Mouse (Mus musculus): ENCODE data around the gene Rpl34.

The Rpl34 gene

DNA sequence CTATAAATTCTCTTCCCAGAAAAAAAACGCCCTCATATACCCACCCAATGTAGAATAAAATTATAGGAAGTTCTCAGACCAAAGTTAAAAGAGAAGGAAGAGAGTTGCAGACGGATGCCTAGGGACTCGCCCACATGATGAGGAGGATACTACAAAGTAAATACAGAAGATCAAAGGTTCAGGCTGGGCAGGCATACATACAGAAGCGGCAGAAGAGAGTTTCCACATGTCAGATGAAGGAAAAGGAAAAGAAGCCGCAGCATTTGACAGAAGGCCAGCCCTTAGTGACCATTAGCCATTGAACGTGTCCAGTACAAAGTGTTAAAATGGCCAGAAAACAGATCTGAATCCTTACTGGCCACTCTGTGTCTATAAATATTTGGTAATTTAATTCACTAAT lies 17.3 kb downstream of the Rpl34 start:
- DNase-seq (ENCODE audit: low spot score), result no peak

DNA sequence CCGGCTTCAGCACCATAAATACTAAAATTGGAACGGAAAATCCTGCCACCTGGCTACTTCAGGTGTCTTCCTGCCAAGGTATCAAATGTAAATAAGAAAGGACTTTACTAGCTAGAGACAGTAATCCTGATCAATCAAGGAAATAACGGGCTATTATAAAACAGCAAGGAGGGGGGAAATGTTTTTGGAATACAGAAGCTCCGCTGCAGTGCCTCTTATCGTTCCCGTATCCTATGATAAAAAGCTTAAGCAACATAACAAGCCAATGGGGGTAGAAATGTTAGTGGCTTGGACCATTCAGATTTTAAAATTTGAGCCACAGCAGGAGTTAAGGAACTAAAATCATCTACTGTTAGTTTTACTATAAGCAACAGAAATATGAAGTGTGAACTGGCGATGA lies 20.1 kb downstream of the Rpl34 start:
- no peak for DNase-seq (ENCODE audit: low spot score)

DNA sequence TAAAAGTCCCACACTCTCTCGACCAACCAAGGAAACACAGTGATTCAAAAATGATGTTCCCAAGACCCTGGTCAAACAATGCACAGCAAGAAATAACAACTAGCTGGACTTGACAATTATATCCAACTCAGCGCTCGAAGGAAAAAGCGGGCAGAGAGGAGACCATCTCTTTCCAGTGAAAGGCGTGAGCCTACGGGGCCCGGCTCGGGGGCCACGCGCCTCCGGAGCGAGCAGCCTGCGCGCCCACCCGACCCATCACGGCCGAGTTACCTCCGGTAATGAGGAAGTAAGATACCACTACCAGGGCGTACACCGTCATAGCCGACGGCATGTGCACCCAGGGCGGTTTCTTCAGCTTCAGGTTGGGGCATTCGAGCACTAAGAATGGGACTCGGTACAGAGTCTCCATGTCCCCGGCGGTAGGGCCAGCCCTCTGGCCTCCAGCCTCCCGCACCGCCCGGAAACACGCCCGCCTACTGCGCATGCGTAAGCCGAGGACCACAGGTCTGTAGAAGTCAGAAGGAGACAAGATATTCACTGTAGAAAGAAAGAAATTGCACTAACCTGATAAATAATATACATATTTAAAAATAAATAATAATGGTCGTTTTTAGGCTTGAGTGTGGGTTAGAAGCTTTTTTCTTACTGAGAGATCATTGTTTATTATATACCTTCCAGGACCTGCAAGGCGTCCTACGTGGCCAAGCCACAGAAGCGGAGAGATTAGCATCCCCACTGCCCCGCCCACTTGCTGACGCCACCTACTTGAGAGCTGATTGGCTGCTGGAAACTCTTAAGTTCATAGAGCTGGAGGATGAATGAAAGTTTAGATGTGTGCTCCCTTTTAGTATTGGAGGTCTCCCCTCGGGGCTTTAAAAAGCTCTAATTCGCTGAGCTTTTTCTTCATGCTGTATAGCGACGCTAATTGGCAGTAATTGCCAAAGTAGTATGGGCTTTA lies 21.0 kb downstream of the Rpl34 start, which contains the start of gene Ostc:
Gene Ostc, minus strand, starts transcription at position 478 of the 958 bp plus-strand sequence.
- peak; percentile 98 for DNase-seq (ENCODE audit: low spot score)

DNA sequence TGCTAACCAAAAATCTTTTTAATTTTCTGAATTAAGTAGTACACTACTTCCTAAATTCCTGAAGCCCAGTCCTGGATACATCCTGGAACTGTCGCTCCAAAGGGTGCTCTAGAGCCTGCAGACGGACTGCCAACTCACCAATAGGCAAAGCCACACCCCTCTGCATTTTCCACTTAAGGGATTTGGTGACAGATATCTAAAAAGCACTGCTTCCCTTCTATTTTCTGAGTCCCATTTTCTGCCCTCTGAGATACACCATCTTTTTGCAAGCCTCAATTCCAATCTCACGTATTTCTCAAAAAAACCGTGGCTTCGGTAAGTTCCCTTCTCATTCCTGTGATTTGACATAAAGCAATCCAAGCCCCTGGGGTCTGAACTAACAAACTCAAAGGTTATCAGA lies 21.7 kb downstream of the Rpl34 start:
- DNase-seq (ENCODE audit: low spot score), result peak; percentile 63

DNA sequence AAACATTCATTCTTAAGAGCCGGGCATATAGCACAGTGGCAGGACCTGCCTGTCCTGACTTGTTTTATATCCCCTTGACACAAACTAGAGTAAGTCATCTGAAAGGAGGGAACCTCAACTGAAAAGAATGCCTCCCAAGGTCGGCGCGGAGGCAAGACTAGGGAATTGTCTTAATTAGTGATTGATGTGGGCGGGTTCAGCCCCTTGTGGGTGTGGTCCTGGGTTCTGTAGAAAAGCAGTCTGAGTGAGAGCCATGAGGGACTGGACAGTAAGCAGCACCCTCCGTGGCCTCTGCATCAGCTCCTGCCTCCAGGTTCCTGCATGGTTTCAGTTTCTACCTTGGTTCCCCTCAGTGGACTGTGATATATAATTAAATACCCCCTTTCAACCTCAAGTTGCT lies 27.9 kb downstream of the Rpl34 start:
- DNase-seq (ENCODE audit: low spot score), result no peak

DNA sequence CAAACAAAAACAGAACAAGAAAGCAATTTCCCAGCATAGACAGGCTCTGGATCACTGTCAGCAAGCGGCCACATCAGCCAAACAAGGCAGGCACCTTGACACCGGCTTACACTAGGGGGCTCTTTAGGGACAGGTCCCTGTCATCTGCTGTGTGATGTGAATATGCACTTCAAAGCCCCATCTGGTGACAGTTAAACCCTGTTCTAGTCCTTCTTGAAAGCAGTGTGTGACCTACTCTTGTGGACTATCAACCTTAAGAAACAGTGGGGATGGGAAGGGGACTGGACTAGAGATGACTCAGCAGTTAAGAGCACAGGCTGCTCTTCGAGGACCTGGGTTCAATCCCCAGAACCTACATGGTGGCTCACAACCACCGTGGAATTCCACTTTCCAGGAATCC lies 32.6 kb downstream of the Rpl34 start:
- no peak for DNase-seq (ENCODE audit: low spot score)

DNA sequence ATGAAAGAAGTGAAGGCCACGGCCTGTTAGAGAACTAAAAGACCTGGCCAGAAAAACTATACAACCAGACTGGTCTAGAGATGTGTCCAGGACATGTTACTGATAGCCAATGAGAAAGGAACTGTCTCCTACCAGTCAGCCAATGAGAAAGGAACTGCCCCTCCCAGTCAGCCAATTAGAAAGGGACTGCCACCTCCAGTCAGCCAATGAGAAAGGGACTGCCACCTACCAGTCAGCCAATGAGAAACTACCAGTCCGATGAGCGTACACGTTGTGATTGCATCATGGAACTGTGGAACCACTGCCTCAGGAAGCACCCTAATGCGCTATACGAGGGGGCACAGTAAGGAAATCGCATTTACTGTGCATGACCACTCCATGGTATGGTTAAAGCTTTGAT lies 35.5 kb downstream of the Rpl34 start:
- no peak for DNase-seq (ENCODE audit: low spot score)

DNA sequence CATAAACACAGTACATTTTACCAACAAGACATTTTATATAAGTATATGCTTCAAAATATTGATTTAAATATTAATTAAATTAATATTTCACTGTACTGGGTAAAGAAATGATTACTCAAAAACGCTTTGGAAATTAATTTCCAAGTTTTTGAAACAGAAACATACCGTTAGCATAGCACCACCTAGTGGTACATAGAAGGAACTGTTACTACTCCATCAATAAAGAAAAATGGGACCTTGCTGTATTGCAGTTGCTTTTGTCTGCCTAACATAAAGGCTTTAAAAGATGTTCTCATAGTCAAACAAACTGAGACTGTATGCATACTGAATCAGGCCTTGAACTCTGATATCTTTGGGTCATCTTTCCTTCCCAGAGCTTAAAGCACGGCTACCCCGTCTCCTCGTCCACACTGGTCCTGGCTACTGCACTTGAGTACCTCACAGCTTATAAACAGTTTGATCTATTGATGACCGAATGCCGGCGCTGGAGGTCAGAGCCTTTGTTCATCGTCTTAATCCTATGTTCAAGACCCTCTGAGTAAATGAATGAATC lies 36.1 kb downstream of the Rpl34 start:
- DNase-seq (ENCODE audit: low spot score), result peak; percentile 30

DNA sequence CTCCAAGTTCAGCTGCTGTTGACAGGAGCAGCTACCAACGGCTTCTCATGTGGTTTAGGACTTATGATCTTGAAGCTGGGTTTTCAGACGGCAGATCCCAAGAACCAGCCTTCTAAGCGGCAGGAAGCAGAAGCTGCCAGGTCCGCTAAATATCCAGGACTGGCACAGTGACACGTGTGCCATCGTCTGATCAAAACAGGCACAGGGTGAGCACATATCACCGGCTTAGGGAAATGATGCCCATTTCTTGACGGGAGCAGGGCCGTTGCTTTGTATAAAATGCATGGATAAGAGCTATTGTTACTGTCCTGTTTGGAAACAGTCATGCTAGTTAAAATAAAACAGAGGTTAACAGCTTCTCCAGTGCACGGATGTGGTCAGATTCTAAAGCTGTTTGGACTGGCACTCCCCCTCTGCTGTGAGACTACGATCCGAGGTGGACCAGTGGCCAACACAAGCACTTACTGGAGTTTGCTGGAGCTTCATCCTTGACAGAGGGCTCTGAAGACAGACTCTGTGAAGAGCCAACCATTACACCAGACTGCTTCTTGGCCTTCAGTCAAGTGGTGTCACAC lies 38.5 kb downstream of the Rpl34 start:
- DNase-seq (ENCODE audit: low spot score), result peak; percentile 27

DNA sequence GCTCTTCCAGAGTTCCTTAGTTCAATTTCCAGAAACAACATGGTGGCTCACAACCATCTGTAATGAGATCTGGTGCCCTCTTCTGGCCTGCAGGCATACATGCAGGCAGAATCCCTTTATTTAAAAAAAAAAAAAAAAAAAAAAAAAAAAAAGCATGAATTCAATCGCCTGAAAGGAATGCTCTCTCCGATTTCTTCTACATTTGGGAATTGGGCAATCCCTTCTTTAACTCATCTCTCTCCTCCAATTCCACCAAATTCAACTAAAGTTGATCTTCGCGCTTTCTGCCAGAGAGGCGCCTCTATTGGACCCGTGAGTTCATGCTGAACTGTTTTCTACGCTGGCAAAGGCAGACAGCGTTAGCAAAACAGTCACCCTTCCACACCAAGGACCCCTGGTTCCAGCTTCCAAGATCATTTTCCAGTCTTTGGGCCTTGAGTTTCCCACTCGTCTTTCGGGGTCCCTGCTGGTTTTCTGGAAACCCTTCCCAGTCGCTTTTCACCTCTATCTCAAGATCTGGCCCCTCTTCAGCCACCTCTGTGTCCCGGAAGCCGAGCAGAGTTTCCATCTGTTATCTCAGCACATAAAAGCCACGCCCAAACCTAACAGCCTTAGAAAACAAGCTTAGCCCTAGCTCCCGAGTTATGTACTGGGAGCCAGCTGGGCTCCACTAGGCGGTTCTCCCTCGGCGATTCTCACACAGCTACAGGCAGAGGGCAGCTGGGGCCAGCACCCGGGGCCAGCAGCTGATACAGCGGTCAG lies 39.2 kb downstream of the Rpl34 start:
- peak; percentile 39 for DNase-seq (ENCODE audit: low spot score)

DNA sequence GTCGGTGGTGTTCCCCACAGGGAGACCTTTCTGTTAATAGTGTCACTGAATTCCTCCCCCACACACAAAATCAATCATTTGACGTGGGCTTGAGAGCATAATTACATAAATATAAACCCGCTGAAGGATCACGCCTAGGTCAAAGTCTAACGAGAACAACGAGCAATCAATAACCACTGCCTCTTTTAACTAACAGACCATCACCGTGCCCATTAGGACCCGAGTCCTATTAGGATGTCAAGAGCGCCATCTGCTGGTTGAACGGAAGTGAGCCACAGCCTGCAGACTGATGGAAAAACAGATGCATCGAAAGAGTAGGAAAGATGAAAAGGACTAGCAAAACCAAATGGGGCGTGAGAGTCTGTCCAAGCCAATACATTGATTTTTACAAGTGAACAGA lies 40.6 kb downstream of the Rpl34 start:
- peak; percentile 69 for DNase-seq (ENCODE audit: low spot score)

DNA sequence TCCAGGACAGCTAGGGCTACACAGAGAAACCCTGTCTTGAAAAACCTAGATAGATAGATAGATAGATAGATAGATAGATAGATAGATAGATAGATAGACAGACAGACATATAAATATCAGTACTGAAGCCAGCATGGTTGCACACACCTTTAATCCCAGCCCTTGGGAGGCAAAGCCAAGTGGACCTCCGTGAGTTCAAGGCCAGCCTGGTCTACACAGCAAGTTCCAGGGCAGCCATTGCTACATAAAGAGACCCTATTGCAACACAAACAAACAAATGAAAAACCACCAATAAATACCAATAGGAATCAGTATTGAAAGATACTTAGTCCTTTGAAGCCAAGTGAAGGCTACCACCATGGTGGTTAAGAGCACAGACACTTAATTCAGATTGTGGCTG lies 43.1 kb downstream of the Rpl34 start:
- no peak for DNase-seq (ENCODE audit: low spot score)

DNA sequence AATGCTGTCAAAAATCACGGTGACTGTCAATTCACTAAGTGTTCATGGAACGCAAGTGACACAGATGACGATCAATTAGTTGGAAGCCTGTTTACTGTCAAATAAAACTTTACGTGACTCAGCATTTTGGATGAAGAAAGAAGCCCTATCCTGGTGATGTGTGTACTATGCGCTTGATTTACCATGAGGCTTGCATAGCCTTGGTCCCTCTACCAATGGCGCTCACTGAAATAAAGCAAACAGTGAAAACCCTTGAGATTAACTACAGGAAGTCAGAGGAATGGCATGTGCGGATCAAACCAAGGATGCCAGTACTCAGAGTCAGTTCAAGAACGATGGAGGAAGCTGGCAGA lies 45.2 kb downstream of the Rpl34 start:
- no peak for DNase-seq (ENCODE audit: low spot score)

DNA sequence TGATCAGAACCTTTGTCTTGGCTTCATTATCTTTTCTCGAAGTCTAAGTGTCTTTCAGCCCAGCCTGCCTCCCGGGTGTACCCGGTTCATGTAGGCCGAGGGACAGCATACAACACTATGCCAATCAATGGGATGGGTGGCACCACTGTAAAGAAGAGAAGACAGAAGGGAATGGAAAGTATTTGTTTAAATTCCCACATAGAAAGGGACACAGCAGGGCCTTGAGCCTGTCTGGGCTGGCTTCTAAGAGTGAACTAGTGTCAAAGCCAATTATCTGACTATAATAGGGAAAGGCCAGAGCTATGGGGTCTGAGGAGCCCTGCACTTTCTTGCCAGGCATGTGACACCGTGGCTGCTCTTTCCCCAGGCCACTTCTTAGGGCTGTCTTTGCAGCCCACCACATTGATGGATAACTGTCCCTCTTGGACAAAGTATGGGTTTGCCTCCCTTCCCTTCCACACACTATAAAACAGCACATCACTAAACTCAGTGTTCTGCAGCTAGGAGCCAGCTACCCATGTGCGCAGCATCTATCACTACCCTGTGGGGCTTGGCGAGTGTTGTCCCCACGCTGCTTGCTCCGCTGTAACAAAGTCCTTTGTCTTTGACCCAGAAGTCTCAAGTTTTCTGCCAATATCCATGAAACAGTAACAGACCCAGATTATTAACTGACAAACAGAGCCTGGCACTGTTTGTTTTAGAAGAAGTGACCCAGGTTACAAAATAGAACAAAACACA lies 45.8 kb downstream of the Rpl34 start:
- no peak for DNase-seq (ENCODE audit: low spot score)

DNA sequence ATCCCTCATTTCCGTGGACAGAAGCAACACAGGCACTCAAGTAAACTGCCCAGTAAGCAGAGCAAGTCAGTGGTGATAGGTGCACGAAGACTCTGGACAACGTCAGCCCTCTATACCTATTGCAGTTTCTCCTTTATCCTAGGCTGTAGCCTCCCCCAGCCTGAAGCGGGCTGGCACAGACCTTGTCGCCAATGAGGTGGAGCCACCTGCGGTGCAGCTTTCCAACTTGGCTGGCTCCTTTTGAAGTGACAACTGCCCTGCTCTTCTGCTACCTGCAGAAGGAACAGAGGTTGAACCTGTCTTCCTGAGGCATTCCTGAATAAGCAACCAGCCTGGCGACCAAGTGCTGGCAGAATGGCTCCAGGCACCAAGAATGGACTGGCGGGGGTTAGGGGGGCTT lies 46.4 kb downstream of the Rpl34 start:
- no peak for DNase-seq (ENCODE audit: low spot score)

DNA sequence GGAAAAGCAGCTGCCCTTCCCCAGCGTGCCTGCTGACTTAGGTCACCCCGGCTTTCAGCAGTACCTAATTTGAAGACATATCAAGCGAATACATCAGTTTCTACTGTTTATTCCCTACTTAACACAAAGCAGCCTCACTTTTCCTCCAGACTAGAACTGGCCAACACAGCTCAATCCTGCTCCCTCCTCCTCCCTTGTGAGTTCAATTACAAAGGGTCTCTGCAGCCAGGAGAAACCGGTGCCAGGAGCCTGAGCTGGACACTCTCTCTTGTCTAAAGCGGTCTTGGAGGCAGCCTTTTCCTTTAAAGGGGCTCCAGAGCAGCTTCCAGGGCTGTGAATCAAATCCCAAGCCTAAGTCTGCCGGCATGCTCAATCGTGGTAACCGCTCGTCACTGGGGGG lies 48.0 kb downstream of the Rpl34 start:
- no peak for DNase-seq (ENCODE audit: low spot score)

DNA sequence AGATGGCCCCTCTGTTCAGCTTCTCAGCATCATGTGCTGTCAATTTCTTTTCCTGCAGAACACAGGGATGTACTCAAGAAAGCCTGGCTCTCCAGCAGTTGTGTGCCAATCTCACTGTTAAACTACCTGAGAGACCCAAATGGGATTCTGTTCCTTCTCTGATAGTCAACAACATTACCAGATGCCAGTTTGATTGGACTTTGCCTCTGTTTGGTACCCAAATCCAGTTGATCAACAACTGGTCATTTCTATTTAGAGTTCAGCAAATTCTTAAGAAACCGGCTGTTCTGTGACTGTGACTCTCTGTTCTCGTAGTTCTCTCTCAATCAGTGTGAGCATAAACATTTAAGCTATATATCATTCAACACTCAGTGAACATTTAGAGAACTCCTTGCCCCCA lies 49.0 kb downstream of the Rpl34 start:
- DNase-seq (ENCODE audit: low spot score), result no peak

DNA sequence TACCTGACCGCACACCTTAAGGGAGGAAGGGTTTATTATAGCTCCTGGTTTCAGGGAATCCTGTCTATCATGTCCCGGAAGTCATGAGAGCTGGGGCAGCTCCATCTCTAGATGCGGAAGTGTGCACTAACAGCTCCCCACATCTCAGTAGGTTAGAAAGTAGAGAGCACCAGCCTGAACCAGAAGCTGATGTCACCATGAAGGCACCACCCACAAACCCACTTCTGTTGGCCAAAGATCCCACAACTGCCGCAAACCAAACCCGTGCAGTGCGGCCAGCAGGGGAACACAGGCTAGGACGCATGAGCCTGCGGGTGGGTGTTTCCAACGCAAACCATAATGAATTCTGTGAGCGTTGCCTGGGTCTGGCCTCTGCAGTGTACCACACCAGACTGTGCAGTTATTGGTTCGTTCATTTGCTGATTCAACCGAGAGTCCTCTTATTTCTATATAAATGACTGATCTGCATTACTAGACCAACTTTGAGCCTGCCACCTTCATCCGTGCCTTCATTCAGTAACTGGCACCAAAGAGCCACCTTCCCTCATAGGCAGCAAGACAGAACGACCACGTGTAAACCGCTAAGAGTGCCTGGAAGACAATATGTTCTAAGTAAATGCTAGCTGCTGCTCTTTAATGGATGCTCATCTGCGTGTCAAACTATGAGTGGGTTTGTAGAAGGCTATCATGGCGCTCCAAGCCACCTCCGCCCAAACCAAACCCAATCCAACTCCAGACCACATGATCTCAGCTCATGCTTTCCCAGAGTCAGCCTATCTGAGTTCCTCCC lies 52.3 kb downstream of the Rpl34 start:
- DNase-seq (ENCODE audit: low spot score), result no peak
